Mouse (Mus musculus): Measurements from ENCODE around the gene Slc7a15.
"Not testable (repeated sequence)": the region's sequence is repeated elsewhere in the genome, so short reads cannot be mapped to it uniquely, and the experiment has no call there.

DNA sequence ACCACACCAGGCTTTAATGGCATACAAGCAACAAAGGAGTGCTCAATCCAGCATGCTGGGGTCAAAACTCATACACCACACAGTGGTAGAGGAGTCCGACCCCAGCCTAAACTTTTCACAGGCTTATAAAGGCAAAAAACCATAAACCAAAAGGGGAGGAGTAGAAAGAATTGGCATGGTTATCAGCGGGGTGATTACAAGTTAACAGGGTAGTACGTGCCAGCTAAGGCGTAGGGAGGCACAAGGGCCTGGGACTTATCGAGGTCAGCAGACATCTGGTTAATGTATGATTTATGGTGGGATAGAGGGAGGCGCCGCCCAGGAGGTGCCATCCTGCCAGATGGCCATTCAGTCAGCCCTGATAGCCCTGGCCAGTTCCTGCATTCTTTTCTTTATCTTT, at the start of gene Slc7a15:
- not testable (repeated sequence) for TF ChIP-seq CTCF (IDR thresholded peaks at IDR 0.05; ENCODE audit: borderline replicate concordance, control insufficient read depth, extremely low read depth, insufficient read depth, low read length, poor library complexity); POLR2A (IDR thresholded peaks at IDR 0.05; ENCODE audit: control insufficient read depth, extremely low read depth, insufficient read depth, low read length, poor library complexity)

Data from thymus, adult 2 months (tissue).